Mouse (Mus musculus): Measurements from ENCODE around the gene P2rx7. TPM values are rescaled to one million over a fixed set of nuclear protein-coding genes. Genes with fewer than 3 reads are reported as not detected.

Gene P2rx7
- polyA plus RNA-seq, 1 experiment from 2014 or later: 0.77 TPM

DNA sequence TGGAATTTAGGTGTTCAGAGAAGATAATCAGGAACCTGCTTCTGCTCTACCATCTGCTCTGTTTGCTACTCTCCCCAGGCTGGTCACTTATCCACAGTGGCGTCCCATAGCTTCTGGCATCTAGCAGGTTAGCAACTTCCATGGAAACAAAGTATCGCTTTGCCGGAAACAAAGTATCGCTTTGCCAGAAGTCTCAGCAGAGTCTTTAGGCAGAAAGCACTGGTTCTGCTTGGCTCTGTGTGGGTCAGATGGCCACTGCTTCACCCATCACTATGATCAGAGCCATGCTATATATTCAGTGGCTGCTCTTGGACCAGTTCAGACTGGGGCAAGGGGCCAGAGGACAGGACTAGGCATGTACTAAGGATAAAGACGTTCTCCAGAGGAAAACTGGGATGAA lies 28.6 kb downstream of the P2rx7 start:
- no peak overlapping the region for H3K27ac ChIP-seq
- WGBS: 89% methylated on average over 5 of the region's 5 CpGs
- no peak for ATAC-seq (ENCODE audit: low FRiP score)
- H3K4me3 ChIP-seq (replicated peaks): no peak overlapping the region
- H3K4me1 ChIP-seq: no peaks in the 10 kb centered on the region
- no peaks in the 10 kb centered on the region for H3K36me3 ChIP-seq (replicated peaks)
- no peak overlapping the region for H3K4me2 ChIP-seq
- no peaks in the 10 kb centered on the region for H3K27me3 ChIP-seq
- H3K9ac ChIP-seq: no peak overlapping the region
- H3K9me3 ChIP-seq: no peaks in the 10 kb centered on the region

DNA sequence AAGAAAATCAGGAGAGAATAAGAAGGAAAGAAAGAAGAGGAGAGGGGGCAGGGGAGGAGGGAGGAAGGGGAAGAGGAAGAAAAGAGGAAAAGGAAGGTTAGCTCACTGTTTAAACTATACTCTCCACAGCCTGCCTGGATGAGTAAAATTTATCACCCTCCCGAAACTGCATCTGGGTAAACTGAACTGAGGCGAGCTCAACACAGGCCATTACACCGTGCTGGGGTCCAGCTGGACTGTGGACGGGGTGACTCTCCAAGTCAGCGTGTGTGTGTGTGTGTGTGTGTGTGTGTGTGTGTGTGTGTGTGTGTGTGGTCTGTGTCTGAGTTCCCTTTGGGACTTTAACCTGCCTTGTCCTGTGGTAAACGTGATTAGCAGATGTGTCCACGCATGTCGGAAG lies 32.3 kb downstream of the P2rx7 start:
- Histone ChIP-seq H3K4me1 (no peaks in the 10 kb centered on the region), H3K9ac (no peak overlapping the region), H3K27me3 (no peaks in the 10 kb centered on the region), H3K27ac (no peak overlapping the region), H3K9me3 (no peaks in the 10 kb centered on the region), H3K4me3 (replicated peaks) (no peak overlapping the region), H3K4me2 (no peak overlapping the region), H3K36me3 (replicated peaks) (no peaks in the 10 kb centered on the region)
- WGBS: 90% methylated on average over 8 of the region's 8 CpGs
- no peak for ATAC-seq (ENCODE audit: low FRiP score)

DNA sequence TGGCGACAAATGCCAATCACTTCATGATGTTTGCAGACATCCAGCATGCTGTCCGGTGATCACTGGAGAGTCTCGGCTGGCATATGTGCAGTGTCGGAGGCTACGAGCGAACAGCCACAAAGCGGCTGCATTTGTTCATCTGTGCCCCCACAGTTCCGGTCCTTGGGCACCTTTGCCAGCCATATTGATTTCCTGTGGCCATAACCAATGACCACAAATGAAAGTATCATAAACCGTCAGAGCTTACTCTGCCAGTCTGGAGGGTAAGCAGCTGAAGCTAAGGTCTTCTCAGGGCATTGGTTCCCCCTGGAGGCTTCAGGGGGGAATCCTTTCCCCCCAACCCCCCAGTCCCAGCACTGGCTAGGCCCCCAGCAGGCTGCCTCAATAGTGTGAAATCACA lies 34.3 kb downstream of the P2rx7 start:
- Histone ChIP-seq H3K27ac (no peak overlapping the region), H3K27me3 (no peaks in the 10 kb centered on the region), H3K4me2 (no peak overlapping the region), H3K4me3 (replicated peaks) (no peak overlapping the region), H3K9me3 (no peaks in the 10 kb centered on the region), H3K9ac (no peak overlapping the region), H3K36me3 (replicated peaks) (no peaks in the 10 kb centered on the region), H3K4me1 (no peaks in the 10 kb centered on the region)
- WGBS: 93% methylated on average over 9 of the region's 9 CpGs
- no peak for ATAC-seq (ENCODE audit: low FRiP score)

DNA sequence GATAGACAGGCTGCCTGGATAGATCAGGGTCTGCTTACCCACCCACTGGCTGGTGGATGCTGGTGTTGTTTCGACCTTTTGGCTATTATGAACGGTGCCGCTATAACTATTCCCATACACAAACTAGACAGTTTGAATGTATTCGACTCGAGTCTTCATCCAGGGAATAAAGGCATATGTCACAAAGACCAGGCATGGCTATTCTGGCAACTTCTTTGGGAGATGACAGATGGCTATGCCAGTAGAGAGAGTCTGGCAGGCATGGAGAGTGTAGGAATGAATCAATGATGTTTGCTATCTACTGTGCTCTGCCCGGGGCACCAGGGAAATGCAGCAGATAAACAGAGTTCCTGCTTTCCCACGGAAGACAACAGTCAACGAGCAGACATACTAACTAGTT lies 36.2 kb downstream of the P2rx7 start:
- no peak overlapping the region for H3K9ac ChIP-seq
- H3K4me1 ChIP-seq: no peaks in the 10 kb centered on the region
- H3K9me3 ChIP-seq: no peaks in the 10 kb centered on the region
- no peak overlapping the region for H3K27ac ChIP-seq
- H3K27me3 ChIP-seq: no peaks in the 10 kb centered on the region
- ATAC-seq (ENCODE audit: low FRiP score): no peak
- H3K4me3 ChIP-seq (replicated peaks): no peak overlapping the region
- no peaks in the 10 kb centered on the region for H3K36me3 ChIP-seq (replicated peaks)
- 88% methylated on average over 8 of the region's 8 CpGs for WGBS
- no peak overlapping the region for H3K4me2 ChIP-seq

DNA sequence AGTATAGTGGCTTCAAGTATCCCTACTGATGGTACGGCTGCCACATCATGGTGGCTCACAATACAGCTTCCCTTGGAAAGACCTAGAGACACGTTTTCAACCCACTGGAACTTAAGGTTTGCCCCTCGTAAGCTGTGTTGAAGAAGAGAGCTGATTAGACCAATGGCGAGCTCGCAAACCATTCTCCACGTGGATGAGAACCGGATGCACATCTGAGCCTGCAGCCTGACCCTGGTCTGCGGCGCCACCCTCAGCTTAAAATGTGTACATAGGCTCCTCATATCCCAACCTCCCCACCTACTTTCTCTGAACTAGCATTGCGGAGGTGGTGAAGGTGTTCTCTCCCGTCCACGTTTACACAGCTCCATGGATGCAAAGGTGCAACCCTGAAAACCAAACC lies 37.6 kb downstream of the P2rx7 start:
- Histone ChIP-seq H3K4me2 (no peak overlapping the region), H3K9me3 (no peaks in the 10 kb centered on the region), H3K4me3 (replicated peaks) (no peak overlapping the region), H3K36me3 (replicated peaks) (no peaks in the 10 kb centered on the region), H3K27ac (no peak overlapping the region), H3K9ac (no peak overlapping the region), H3K4me1 (no peaks in the 10 kb centered on the region), H3K27me3 (no peaks in the 10 kb centered on the region)
- WGBS: 86% methylated on average over 12 of the region's 12 CpGs
- no peak for ATAC-seq (ENCODE audit: low FRiP score)

DNA sequence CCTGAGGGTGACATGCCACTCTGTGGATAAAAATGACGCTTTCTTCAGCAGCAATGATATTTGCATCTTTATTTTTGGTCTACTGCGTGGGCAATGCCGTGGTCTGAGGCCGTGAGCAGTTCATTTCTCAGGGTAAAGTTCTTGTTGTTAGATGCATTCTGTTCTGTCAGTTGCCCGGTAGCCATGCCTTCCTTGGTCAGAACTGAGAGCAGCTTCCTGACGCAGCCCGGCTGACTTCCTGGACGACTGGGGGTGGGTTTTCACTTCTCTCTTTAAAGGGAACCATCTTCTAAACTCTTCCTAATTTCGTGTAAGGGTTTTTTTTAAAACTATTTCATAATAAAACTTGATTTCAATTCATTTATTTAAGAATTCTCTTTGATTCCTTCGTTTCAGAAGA lies 40.2 kb downstream of the P2rx7 start:
- no peaks in the 10 kb centered on the region for H3K9me3 ChIP-seq
- H3K4me2 ChIP-seq: no peak overlapping the region
- WGBS: 83% methylated on average over 10 of the region's 10 CpGs
- H3K36me3 ChIP-seq (replicated peaks): no peaks in the 10 kb centered on the region
- no peak overlapping the region for H3K9ac ChIP-seq
- no peaks in the 10 kb centered on the region for H3K27me3 ChIP-seq
- no peaks in the 10 kb centered on the region for H3K4me1 ChIP-seq
- no peak overlapping the region for H3K27ac ChIP-seq
- ATAC-seq (ENCODE audit: low FRiP score): no peak
- H3K4me3 ChIP-seq (replicated peaks): no peak overlapping the region

- Histone ChIP-seq H3K36me3 (replicated peaks) (no peaks in the 10 kb centered on the region), H3K4me2 (no peak overlapping the region), H3K4me1 (no peaks in the 10 kb centered on the region), H3K9ac (no peak overlapping the region), H3K4me3 (replicated peaks) (no peak overlapping the region), H3K27ac (no peak overlapping the region), H3K27me3 (no peaks in the 10 kb centered on the region), H3K9me3 (no peaks in the 10 kb centered on the region)
- 85% methylated on average over 4 of the region's 4 CpGs for WGBS
- ATAC-seq (ENCODE audit: low FRiP score): no peak
Measured at GRCm38 (mm10) chr5:122687391-122687790, 43.7 kb downstream of the P2rx7 start.

DNA sequence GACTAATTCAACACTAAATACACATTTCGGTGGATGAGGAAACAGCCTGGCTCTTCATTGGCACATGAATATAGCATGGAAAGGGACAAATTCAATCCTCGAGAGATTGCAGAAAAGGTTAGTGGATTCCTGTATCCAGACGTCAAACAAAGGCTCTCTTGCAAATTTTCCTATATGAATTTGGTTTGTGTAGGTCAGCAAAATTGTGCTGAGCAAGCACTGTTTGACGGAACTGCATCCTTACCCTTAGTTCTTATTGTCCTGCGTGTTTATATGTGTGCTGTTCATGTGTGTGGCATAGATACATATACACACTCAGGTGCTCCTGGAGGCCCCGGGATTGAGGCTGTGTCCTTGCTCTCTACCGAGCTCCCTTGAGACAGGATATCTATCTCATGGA lies 45.4 kb downstream of the P2rx7 start:
- no peak overlapping the region for H3K4me2 ChIP-seq
- H3K9me3 ChIP-seq: no peaks in the 10 kb centered on the region
- no peaks in the 10 kb centered on the region for H3K27me3 ChIP-seq
- H3K9ac ChIP-seq: no peak overlapping the region
- WGBS: 92% methylated on average over 7 of the region's 7 CpGs
- peaks cover 15% of the 10 kb centered on the region for H3K4me1 ChIP-seq
- no peak overlapping the region for H3K4me3 ChIP-seq (replicated peaks)
- no peak overlapping the region for H3K27ac ChIP-seq
- no peaks in the 10 kb centered on the region for H3K36me3 ChIP-seq (replicated peaks)
- no peak for ATAC-seq (ENCODE audit: low FRiP score)

DNA sequence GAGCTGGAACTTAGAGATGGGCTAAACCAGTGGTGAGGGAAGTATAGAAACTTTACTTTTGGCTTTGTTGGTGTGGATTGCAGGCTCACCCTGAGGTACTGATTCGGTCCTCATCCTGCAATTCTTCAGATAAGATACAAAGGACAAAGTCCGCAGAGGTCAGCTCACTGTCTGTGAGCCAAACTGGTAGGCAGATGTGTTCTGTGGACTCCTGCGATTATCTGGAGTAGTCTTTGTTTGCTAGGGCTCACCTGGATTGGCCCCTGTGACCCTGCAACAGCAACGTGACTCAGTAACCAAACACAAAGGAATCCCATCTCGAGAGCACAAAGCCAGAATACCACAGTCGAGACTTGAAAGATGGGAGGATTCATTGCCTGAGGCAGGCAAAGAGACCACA lies 46.8 kb downstream of the P2rx7 start:
- H3K4me1 ChIP-seq: peaks cover 15% of the 10 kb centered on the region
- H3K36me3 ChIP-seq (replicated peaks): no peaks in the 10 kb centered on the region
- H3K4me2 ChIP-seq: no peak overlapping the region
- no peaks in the 10 kb centered on the region for H3K9me3 ChIP-seq
- no peaks in the 10 kb centered on the region for H3K27me3 ChIP-seq
- ATAC-seq (ENCODE audit: low FRiP score): no peak
- H3K9ac ChIP-seq: no peak overlapping the region
- 54% methylated on average over 6 of the region's 6 CpGs for WGBS
- H3K4me3 ChIP-seq (replicated peaks): no peak overlapping the region
- no peak overlapping the region for H3K27ac ChIP-seq

DNA sequence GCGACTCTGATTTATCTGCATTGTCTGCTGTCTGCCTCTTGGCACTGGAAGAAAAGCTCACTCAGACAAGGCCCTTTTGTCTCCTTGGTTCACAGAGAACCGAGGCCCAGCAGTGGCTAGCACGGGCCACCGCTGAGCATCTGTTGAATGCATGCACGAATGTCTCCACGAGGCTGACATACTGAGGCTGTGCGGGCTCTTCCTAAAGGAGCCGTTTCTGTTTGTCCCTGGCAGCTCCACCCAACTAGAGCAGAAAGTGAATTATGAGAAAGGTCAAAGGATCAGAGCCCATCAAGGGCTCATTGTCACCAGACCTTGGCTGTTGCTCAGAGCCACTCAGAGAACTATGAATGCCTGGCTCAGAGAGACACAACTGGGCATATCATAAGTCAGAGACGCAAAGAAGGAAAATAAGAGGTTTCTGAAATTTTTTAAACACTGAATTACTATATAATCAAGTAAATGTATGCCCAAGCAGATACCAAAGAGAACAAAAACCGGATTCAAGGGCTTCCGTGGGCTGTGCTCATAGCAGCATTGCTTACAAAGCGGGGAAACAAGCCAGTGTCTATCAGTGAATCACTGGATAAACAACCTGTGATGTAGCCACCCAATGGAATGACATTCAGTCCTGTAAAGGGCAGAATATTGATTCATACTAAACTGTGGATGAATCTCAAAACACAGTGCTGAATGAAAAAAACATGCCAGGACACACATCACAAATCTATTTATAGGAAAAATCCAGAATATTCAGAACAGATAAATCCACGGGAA lies 49.9 kb downstream of the P2rx7 start:
- ATAC-seq (ENCODE audit: low FRiP score): no peak; the same call in 1 of the 2 replicates
- Histone ChIP-seq H3K4me2 (no peak overlapping the region), H3K4me1 (peaks cover 15% of the 10 kb centered on the region), H3K9ac (no peak overlapping the region), H3K27ac (peak overlapping the region; percentile 66), H3K36me3 (replicated peaks) (no peaks in the 10 kb centered on the region), H3K4me3 (replicated peaks) (no peak overlapping the region), H3K27me3 (no peaks in the 10 kb centered on the region), H3K9me3 (no peaks in the 10 kb centered on the region)
- WGBS: 26% methylated on average over 13 of the region's 13 CpGs

GRCm38 (mm10) chr5:122695516-122695915 lies 51.8 kb downstream of the P2rx7 start:
- H3K4me1 ChIP-seq: peaks cover 15% of the 10 kb centered on the region
- H3K9ac ChIP-seq: no peak overlapping the region
- no peak for ATAC-seq (ENCODE audit: low FRiP score)
- no peak overlapping the region for H3K4me2 ChIP-seq
- no peak overlapping the region for H3K27ac ChIP-seq
- 77% methylated on average over 8 of the region's 8 CpGs for WGBS
- no peaks in the 10 kb centered on the region for H3K27me3 ChIP-seq
- H3K36me3 ChIP-seq (replicated peaks): no peaks in the 10 kb centered on the region
- H3K4me3 ChIP-seq (replicated peaks): no peak overlapping the region
- no peaks in the 10 kb centered on the region for H3K9me3 ChIP-seq

DNA sequence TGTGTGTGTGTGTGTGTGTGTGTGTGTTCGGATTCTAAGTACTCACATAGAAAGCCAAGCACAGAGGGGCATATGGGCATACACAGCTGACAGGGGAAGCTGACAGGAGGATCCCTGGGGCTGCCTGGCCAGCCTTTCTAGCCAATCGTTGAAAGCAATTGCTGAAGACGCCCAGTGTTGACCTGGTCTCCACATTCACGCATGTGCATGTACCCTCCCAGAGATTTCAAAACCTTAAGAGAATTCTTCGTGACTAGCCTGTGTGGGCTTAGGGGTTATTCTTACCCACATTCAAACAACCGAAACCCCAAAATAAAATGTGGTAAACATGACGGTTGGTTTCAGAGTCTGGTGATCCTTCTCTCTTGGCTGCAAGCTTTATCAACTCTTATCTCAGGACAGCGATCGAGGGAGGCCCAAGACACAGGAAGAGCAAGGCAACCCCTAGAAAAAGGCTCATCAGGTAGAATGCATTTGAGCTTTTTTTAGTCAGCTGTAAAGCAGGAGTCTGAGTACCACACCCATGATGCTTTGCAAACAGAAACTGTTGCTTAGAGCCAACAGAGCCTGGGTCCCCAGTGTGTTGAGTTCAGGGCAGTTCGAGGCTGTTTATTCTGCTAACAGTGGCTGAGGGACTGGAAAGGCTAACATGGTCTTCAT lies 54.5 kb downstream of the P2rx7 start:
- 92% methylated on average over 10 of the region's 10 CpGs for WGBS
- Histone ChIP-seq H3K27ac (no peak overlapping the region), H3K36me3 (replicated peaks) (no peaks in the 10 kb centered on the region), H3K9me3 (no peaks in the 10 kb centered on the region), H3K27me3 (0 out of 2 replicates have a peak, but pooled peaks cover 3% of the 10 kb centered on the region), H3K4me3 (replicated peaks) (no peak overlapping the region), H3K4me2 (no peak overlapping the region), H3K4me1 (peaks cover 10% of the 10 kb centered on the region), H3K9ac (no peak overlapping the region)
- ATAC-seq (ENCODE audit: low FRiP score): no peak

DNA sequence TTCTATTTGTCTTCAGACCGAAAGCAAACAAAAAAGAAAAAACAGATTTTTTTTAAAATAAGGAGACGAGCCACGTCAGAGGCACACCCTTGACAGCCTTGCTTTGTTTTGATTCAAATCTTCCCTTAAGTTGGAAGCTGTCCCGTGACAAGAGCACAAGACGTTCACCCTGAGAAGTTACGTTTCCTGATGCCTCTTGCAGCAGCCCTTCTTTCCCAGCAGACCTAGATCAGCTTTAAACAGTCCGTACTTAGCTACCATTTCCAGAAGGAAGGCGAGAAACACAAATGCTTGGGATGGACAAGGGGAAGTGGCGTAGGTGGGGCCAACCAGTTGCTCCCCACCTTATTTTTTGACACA lies 55.0 kb downstream of the P2rx7 start:
- H3K4me1 ChIP-seq: peaks cover 5% of the 10 kb centered on the region
- H3K27ac ChIP-seq: no peak overlapping the region
- no peak overlapping the region for H3K9ac ChIP-seq
- 88% methylated on average over 9 of the region's 9 CpGs for WGBS
- no peaks in the 10 kb centered on the region for H3K9me3 ChIP-seq
- H3K4me2 ChIP-seq: no peak overlapping the region
- H3K4me3 ChIP-seq (replicated peaks): no peak overlapping the region
- ATAC-seq (ENCODE audit: low FRiP score): no peak
- no peaks in the 10 kb centered on the region for H3K36me3 ChIP-seq (replicated peaks)
- 0 out of 2 replicates have a peak, but pooled peaks cover 3% of the 10 kb centered on the region for H3K27me3 ChIP-seq

All from forebrain, embryonic 12.5 days (tissue).